Mouse (Mus musculus) left cerebral cortex, adult 9 months (tissue): ENCODE measurements around the gene Efnb2.

Experiments
- DNase-seq, 2 experiments: peaks; one replicate each; pipeline ENCODE4 v3.0.0; 2022; ENCODE audit warnings: low spot score in 2 of 2

Efnb2 gene

DNA sequence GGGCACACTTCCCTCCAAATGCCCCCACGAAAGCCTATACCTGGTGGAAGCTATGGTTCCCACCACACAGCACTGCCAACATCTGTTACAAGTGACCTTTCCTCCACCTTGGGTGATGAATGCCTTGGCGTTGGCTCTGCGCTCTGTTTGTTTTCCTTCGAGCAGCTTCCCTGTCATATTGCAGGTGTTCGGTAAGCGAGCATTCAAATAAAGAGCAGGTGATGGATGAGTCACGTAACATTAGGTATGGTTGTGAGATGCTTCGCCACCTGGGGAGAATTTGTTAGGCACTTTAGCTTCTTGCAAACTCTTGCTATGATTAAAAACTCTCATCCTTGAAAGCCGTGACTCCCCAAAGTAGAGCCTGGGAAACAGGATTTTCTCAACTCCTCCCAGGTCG, 91.8 kb downstream of the Efnb2 start:
- no peak for DNase-seq

DNA sequence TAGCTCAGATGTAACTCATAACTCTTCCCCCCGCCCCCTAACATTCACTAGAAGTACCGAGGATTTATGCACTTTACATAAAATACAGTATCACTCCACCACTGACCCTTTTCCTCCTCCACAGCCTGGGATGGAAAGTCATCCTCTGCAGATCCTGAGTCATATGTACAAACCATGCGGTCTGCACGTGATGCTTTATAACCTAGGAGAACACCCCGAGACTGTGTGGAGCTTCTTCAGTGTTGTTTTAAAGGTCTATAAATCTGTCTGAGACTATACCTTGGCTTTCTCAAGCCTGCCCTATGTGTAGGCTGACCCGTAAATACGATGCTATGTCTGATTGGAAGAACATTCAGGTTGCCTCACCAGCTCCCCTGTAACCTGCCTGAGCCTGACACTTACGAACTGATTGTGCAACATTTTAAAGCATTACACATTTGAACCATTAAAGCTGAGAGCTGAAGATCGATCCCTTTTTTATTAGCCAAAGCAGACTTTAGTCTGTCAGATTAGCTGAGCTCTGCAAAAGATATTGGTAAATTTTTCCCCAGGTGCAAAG, 92.7 kb downstream of the Efnb2 start:
- no peak for DNase-seq
